Mouse (Mus musculus) adrenal gland, adult 10 weeks (tissue): Measurements from ENCODE around the gene 9030025P20Rik. TPM values are rescaled to one million over a fixed set of nuclear protein-coding genes. Genes with fewer than 3 reads are reported as not detected.

Experiments used
- polyA plus RNA-seq: library from polyadenylated mRNA; stranded (reverse); fragments of 350-450 nt; fragmentation: Illumina TruSeq; extraction: RNeasy Lipid Tissue Mini Kit (QIAGEN cat#74804); gene quantifications from one replicate; pipeline ENCODE4 v1.2.3, GENCODE M21; 2014; ENCODE audit warnings: low read depth, low replicate concordance

9030025P20Rik gene
- 4.2 TPM for polyA plus RNA-seq

GRCm38 (mm10) chr17:14978362-14979038 lies at the start of gene 9030025P20Rik, which contains the start of gene Gm3417:
TSS of gene 9030025P20Rik (plus strand) at chr17:14978468.
TSS of gene Gm3417 (minus strand) at chr17:14978790.

GRCm38 (mm10) chr17:14943009-14943728 lies 35.1 kb upstream of the 9030025P20Rik start, which contains the start of the genes Wdr27 and 1600012H06Rik:
TSS of gene Wdr27 (minus strand) at chr17:14943158.
TSS of gene 1600012H06Rik (plus strand) at chr17:14943184.

GRCm38 (mm10) chr17:14960951-14961556 lies 17.2 kb upstream of the 9030025P20Rik start, which contains the start of gene Phf10:
TSS of gene Phf10 (minus strand) at chr17:14961273.

GRCm38 (mm10) chr17:15009706-15010413 lies 31.6 kb downstream of the 9030025P20Rik start, which contains the start of gene Gm3435:
TSS of gene Gm3435 (plus strand) at chr17:15010176.

Other genes with a start within 250 kb of the 9030025P20Rik start
- gene Wdr27, start 35.3 kb upstream of the 9030025P20Rik start, polyA plus RNA-seq: 1.3 TPM
- gene 1600012H06Rik, start 35.3 kb upstream of the 9030025P20Rik start, polyA plus RNA-seq: 130 TPM
- 108 TPM for gene Phf10, start 17.2 kb upstream of the 9030025P20Rik start, polyA plus RNA-seq
- 1.6 TPM for gene Gm3417, start 322 bp downstream of the 9030025P20Rik start, polyA plus RNA-seq
- gene Gm3435, start 31.7 kb downstream of the 9030025P20Rik start, polyA plus RNA-seq: 3.0 TPM
- gene Ermard, start 62.7 kb downstream of the 9030025P20Rik start, polyA plus RNA-seq: 42.3 TPM
- gene Tcte3, start 63.0 kb downstream of the 9030025P20Rik start, polyA plus RNA-seq: not detected
- gene Gm3448, start 63.1 kb downstream of the 9030025P20Rik start, polyA plus RNA-seq: 0.99 TPM